Mouse (Mus musculus): ENCODE measurements around the gene Mis18a. TPM values are rescaled to one million over a fixed set of nuclear protein-coding genes. Genes with fewer than 3 reads are reported as not detected.
A peak's percentile ranks its signal among the peaks of the same experiment; 100 is the strongest.

Gene Mis18a
- 4.6 and 6.1 TPM in 2 replicates for polyA plus RNA-seq (2012; rRNA removed)

GRCm38 (mm10) chr16:90727233-90728115, at the start of gene Mis18a:
Gene Mis18a, minus strand, starts transcription at chr16:90727404.
- Histone ChIP-seq H3K27ac (ENCODE audit: insufficient read depth, low read depth, low read length) (no peak within 1 kb of the TSS), H3K4me1 (ENCODE audit: control insufficient read depth, insufficient read depth, low read length) (peaks cover 3% of the 10 kb centered on the region; the same call in 1 of the 2 replicates), H3K4me3 (ENCODE audit: insufficient read depth, low read depth, low read length) (peak within 1 kb of the TSS; percentile 92), H3K27me3 (replicated peaks; ENCODE audit: control insufficient read depth, insufficient read depth, low read length) (no peaks in the 10 kb centered on the region), H3K36me3 (ENCODE audit: control insufficient read depth, insufficient read depth, low read length) (no peaks in the 10 kb centered on the region)
- TF ChIP-seq CTCF (conservative IDR thresholded peaks at IDR 0.05; ENCODE audit: insufficient read depth, insufficient read length, low read depth, low read length) = no peak
- peak; percentile 84 for TF ChIP-seq POLR2A (IDR thresholded peaks at IDR 0.05; ENCODE audit: low read depth, low read length)
- 2% methylated on average over 53 of the region's 53 CpGs for WGBS
- peak; percentile 97 for DNase-seq

- 85% methylated on average over 10 of the region's 10 CpGs for WGBS
- H3K4me3 ChIP-seq (ENCODE audit: insufficient read depth, low read depth, low read length) = no peak overlapping the region
- peaks cover 4% of the 10 kb centered on the region; the same call in 1 of the 2 replicates for H3K36me3 ChIP-seq (ENCODE audit: control insufficient read depth, insufficient read depth, low read length)
- H3K27me3 ChIP-seq (replicated peaks; ENCODE audit: control insufficient read depth, insufficient read depth, low read length) = no peaks in the 10 kb centered on the region
- H3K27ac ChIP-seq (ENCODE audit: insufficient read depth, low read depth, low read length) = no peak overlapping the region
- TF ChIP-seq CTCF (conservative IDR thresholded peaks at IDR 0.05; ENCODE audit: insufficient read depth, insufficient read length, low read depth, low read length) (no peak), POLR2A (IDR thresholded peaks at IDR 0.05; ENCODE audit: low read depth, low read length) (no peak)
- DNase-seq = no peak
- no peaks in the 10 kb centered on the region for H3K4me1 ChIP-seq (ENCODE audit: control insufficient read depth, insufficient read depth, low read length)
Observed at GRCm38 (mm10) chr16:90775946-90776520, 48.8 kb upstream of the Mis18a start.

GRCm38 (mm10) chr16:90774646-90775045, 47.4 kb upstream of the Mis18a start:
- WGBS = 92% methylated on average over 6 of the region's 6 CpGs
- TF ChIP-seq POLR2A (IDR thresholded peaks at IDR 0.05; ENCODE audit: low read depth, low read length) (no peak), CTCF (conservative IDR thresholded peaks at IDR 0.05; ENCODE audit: insufficient read depth, insufficient read length, low read depth, low read length) (no peak)
- Histone ChIP-seq H3K4me1 (ENCODE audit: control insufficient read depth, insufficient read depth, low read length) (no peaks in the 10 kb centered on the region), H3K27me3 (replicated peaks; ENCODE audit: control insufficient read depth, insufficient read depth, low read length) (no peaks in the 10 kb centered on the region), H3K27ac (ENCODE audit: insufficient read depth, low read depth, low read length) (no peak overlapping the region), H3K36me3 (ENCODE audit: control insufficient read depth, insufficient read depth, low read length) (peaks cover 4% of the 10 kb centered on the region; the same call in 1 of the 2 replicates), H3K4me3 (ENCODE audit: insufficient read depth, low read depth, low read length) (no peak overlapping the region)
- no peak for DNase-seq

GRCm38 (mm10) chr16:90774216-90774615, 47.0 kb upstream of the Mis18a start:
- TF ChIP-seq CTCF (conservative IDR thresholded peaks at IDR 0.05; ENCODE audit: insufficient read depth, insufficient read length, low read depth, low read length) = no peak
- TF ChIP-seq POLR2A (IDR thresholded peaks at IDR 0.05; ENCODE audit: low read depth, low read length) = no peak
- Histone ChIP-seq H3K36me3 (ENCODE audit: control insufficient read depth, insufficient read depth, low read length) (peaks cover 4% of the 10 kb centered on the region; the same call in 1 of the 2 replicates), H3K4me3 (ENCODE audit: insufficient read depth, low read depth, low read length) (no peak overlapping the region), H3K27me3 (replicated peaks; ENCODE audit: control insufficient read depth, insufficient read depth, low read length) (no peaks in the 10 kb centered on the region), H3K4me1 (ENCODE audit: control insufficient read depth, insufficient read depth, low read length) (no peaks in the 10 kb centered on the region), H3K27ac (ENCODE audit: insufficient read depth, low read depth, low read length) (no peak overlapping the region)
- 91% methylated on average over 12 of the region's 12 CpGs for WGBS
- no peak for DNase-seq

GRCm38 (mm10) chr16:90766919-90767454, 39.8 kb upstream of the Mis18a start:
- H3K4me1 ChIP-seq (ENCODE audit: control insufficient read depth, insufficient read depth, low read length) = no peaks in the 10 kb centered on the region
- no peak overlapping the region for H3K27ac ChIP-seq (ENCODE audit: insufficient read depth, low read depth, low read length)
- no peaks in the 10 kb centered on the region for H3K27me3 ChIP-seq (replicated peaks; ENCODE audit: control insufficient read depth, insufficient read depth, low read length)
- H3K4me3 ChIP-seq (ENCODE audit: insufficient read depth, low read depth, low read length) = no peak overlapping the region
- TF ChIP-seq CTCF (conservative IDR thresholded peaks at IDR 0.05; ENCODE audit: insufficient read depth, insufficient read length, low read depth, low read length) (no peak), POLR2A (IDR thresholded peaks at IDR 0.05; ENCODE audit: low read depth, low read length) (no peak)
- no peaks in the 10 kb centered on the region; the same call in 1 of the 2 replicates for H3K36me3 ChIP-seq (ENCODE audit: control insufficient read depth, insufficient read depth, low read length)
- 98% methylated on average over 15 of the region's 15 CpGs for WGBS
- no peak for DNase-seq

- Histone ChIP-seq H3K36me3 (ENCODE audit: control insufficient read depth, insufficient read depth, low read length) (no peaks in the 10 kb centered on the region; the same call in 1 of the 2 replicates), H3K27ac (ENCODE audit: insufficient read depth, low read depth, low read length) (no peak overlapping the region), H3K4me1 (ENCODE audit: control insufficient read depth, insufficient read depth, low read length) (no peaks in the 10 kb centered on the region), H3K27me3 (replicated peaks; ENCODE audit: control insufficient read depth, insufficient read depth, low read length) (no peaks in the 10 kb centered on the region), H3K4me3 (ENCODE audit: insufficient read depth, low read depth, low read length) (no peak overlapping the region)
- DNase-seq = no peak
- TF ChIP-seq POLR2A (IDR thresholded peaks at IDR 0.05; ENCODE audit: low read depth, low read length) = no peak
- no peak for TF ChIP-seq CTCF (conservative IDR thresholded peaks at IDR 0.05; ENCODE audit: insufficient read depth, insufficient read length, low read depth, low read length)
- WGBS = 93% methylated on average over 9 of the region's 9 CpGs
Observed at GRCm38 (mm10) chr16:90765195-90765877, 38.1 kb upstream of the Mis18a start.

Measured in kidney, adult 2 months (tissue).